Mouse (Mus musculus) forebrain, embryonic 13.5 days (tissue): ENCODE data around the gene Mbtd1. TPM values are rescaled to one million over a fixed set of nuclear protein-coding genes. Genes with fewer than 3 reads are reported as not detected.

Experiments used
- ATAC-seq: fragments of 200-750 bp; cut with Nextera tagmentation; 2 replicates; pipeline ENCODE4 v1.8.0; 2017
- H3K27ac ChIP-seq: fragments of 300-500 bp; sonication (generic); 2 replicates; pipeline ENCODE4 v1.5.1; 2015; ENCODE audit warnings: inconsistent platforms, mild to moderate bottlenecking, moderate library complexity
- H3K27me3 ChIP-seq: fragments of 300-500 bp; sonication (generic); 2 replicates; pipeline ENCODE4 v1.6.1; 2015; ENCODE audit warnings: mild to moderate bottlenecking, inconsistent platforms
- H3K36me3 ChIP-seq: fragments of 300-500 bp; sonication (generic); 2 replicates; pipeline ENCODE4 v1.6.1; 2015; ENCODE audit warnings: mild to moderate bottlenecking, inconsistent platforms; ENCODE audit not compliant: poor library complexity, severe bottlenecking
- H3K4me1 ChIP-seq: fragments of 300-500 bp; sonication (generic); 2 replicates; pipeline ENCODE4 v1.6.1; 2015; ENCODE audit warnings: inconsistent platforms
- H3K4me2 ChIP-seq: fragments of 300-500 bp; sonication (generic); 2 replicates; pipeline ENCODE4 v1.6.1; 2015; ENCODE audit warnings: inconsistent platforms, mild to moderate bottlenecking, moderate library complexity
- H3K4me3 ChIP-seq: fragments of 300-500 bp; sonication (generic); 2 replicates; pipeline ENCODE4 v1.5.1; 2015; ENCODE audit warnings: mild to moderate bottlenecking, inconsistent platforms
- H3K9ac ChIP-seq: fragments of 300-500 bp; sonication (generic); 2 replicates; pipeline ENCODE4 v1.6.1; 2015; ENCODE audit warnings: mild to moderate bottlenecking, inconsistent platforms
- H3K9me3 ChIP-seq: fragments of 300-500 bp; sonication (generic); replicated peaks from 2 replicates; pipeline ENCODE4 v1.6.1; 2016; ENCODE audit warnings: inconsistent platforms
- WGBS: fragments of 180-500 bp; shearing (Covaris S2); methylation state at CpG from one replicate; pipeline ENCODE4 v1.1.7; 2015; 5-methylcytosine and 5-hydroxymethylcytosine counted together
- polyA plus RNA-seq: library from polyadenylated mRNA; unstranded; fragments of >200 nt; fragmentation: Nextera tagmentation; extraction: Ambion mirVana; gene quantifications from 2 replicates; pipeline ENCODE4 v1.2.1, GENCODE M21; 2015

The Mbtd1 gene
- polyA plus RNA-seq, 1 experiment from 2014 or later: 46.0 TPM

DNA sequence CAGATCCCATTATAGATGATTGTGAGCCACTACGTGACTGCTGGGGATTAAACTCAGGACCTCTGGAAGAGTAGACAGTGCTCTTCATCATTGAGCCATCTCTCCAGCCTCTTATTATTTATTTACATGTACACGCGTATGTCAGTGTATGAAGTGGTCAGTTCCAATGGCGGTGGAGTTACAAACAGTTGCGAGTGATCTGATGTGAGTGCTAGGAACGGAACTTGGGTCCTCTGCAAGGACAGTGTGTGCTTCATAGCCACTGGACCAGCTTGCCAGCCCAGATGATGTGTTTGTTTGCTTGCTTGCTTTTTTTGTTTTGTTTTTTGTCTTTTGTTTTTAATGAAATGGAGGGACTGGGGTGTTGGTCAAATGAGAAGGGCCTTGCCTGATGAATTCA lies 83.5 kb downstream of the Mbtd1 start:
- H3K9me3 ChIP-seq: no peaks in the 10 kb centered on the region
- ATAC-seq: no peak
- H3K4me1 ChIP-seq: peaks cover 19% of the 10 kb centered on the region
- peak overlapping the region; percentile 75; the same call in 1 of the 2 replicates for H3K27ac ChIP-seq
- H3K4me3 ChIP-seq: no peak overlapping the region; the same call in 1 of the 2 replicates
- no peaks in the 10 kb centered on the region for H3K27me3 ChIP-seq
- peak overlapping the region; percentile 82; the same call in 1 of the 2 replicates for H3K9ac ChIP-seq
- peak overlapping the region; percentile 86 for H3K4me2 ChIP-seq
- WGBS: 90% methylated on average over 6 of the region's 6 CpGs
- H3K36me3 ChIP-seq: peaks cover 18% of the 10 kb centered on the region

DNA sequence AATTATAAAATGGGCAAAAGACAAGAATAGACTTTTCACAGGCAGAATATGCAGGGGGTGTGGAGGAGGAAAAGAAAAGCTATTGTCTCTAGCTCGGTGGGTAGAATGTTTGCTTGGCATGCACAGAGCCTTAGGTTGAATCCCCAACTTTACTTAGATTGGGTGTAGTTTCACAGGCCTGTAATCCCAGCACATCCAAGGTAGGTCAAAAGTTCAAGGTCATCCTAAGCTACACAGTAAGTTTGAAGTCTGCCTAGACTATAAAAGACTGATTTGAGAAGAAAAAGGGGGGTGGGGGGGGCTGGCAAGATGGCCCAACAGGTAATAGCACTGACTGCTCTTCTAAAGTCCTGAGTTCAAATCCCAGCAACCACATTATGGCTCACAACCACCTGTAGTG lies 84.1 kb downstream of the Mbtd1 start:
- H3K27me3 ChIP-seq: no peaks in the 10 kb centered on the region
- H3K4me2 ChIP-seq: no peak overlapping the region
- no peaks in the 10 kb centered on the region for H3K9me3 ChIP-seq
- H3K4me3 ChIP-seq: no peak overlapping the region
- H3K36me3 ChIP-seq: peaks cover 12% of the 10 kb centered on the region
- peaks cover 19% of the 10 kb centered on the region for H3K4me1 ChIP-seq
- ATAC-seq: no peak
- 78% methylated on average over 1 of the region's 1 CpGs for WGBS
- H3K9ac ChIP-seq: no peak overlapping the region
- H3K27ac ChIP-seq: no peak overlapping the region

DNA sequence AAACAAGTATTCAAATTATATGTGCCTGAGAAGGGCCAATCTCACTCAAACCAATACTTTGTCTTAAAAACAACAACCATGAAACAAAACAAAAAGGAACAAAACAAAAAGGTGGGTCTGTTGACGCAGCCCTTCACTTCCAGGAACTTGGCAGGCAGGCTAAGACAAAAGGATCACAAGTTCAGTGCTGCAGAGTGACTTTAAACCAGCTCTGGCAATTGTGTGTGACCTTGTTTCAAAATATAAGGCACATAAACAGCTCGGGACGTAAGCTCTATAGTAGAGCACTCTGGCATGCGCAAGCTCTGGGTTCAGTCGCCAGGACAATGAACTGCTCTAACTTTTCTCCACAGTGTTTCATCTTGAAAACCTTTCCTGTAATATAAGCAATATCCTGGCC lies 87.3 kb downstream of the Mbtd1 start:
- WGBS: 80% methylated on average over 5 of the region's 5 CpGs

DNA sequence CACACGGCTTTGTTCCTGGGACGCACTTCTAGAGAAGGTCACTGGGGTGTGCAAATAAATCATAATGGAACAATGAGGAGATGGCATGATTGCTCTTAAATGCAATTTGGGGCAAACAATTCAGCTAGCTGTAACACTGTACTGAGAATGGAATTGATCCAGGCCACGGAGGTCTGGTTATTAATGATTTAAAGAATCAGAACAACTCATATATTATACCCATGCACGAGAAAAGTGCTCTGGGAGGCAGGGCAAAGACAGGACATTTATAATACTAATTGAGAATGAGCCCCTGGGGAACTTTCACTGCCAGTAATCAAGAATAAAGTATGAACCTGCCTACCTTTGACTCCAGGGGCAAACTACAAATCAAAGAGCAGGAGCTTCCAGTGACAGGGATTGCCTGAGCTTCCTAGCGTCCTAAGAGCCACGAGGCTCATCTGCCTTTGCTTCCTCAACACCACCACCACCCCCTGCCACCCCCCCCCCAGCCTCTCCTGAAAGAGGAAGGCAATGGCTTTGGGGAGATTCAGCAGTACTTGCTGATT lies 93.9 kb downstream of the Mbtd1 start:
- H3K4me1 ChIP-seq: no peaks in the 10 kb centered on the region
- no peak overlapping the region for H3K4me3 ChIP-seq
- no peak overlapping the region for H3K4me2 ChIP-seq
- no peak for ATAC-seq
- no peaks in the 10 kb centered on the region for H3K9me3 ChIP-seq
- no peaks in the 10 kb centered on the region for H3K27me3 ChIP-seq
- H3K27ac ChIP-seq: no peak overlapping the region
- 64% methylated on average over 6 of the region's 6 CpGs for WGBS
- H3K36me3 ChIP-seq: no peaks in the 10 kb centered on the region
- H3K9ac ChIP-seq: no peak overlapping the region

More for the DNA sequence above, 87.3 kb downstream of the Mbtd1 start:
- H3K4me2 ChIP-seq: no peak overlapping the region
- peaks cover 8% of the 10 kb centered on the region; the same call in 1 of the 2 replicates for H3K4me1 ChIP-seq
- no peak overlapping the region for H3K27ac ChIP-seq
- no peak for ATAC-seq
- H3K4me3 ChIP-seq: no peak overlapping the region
- H3K27me3 ChIP-seq: no peaks in the 10 kb centered on the region
- no peaks in the 10 kb centered on the region for H3K36me3 ChIP-seq
- H3K9ac ChIP-seq: no peak overlapping the region
- no peaks in the 10 kb centered on the region for H3K9me3 ChIP-seq

DNA sequence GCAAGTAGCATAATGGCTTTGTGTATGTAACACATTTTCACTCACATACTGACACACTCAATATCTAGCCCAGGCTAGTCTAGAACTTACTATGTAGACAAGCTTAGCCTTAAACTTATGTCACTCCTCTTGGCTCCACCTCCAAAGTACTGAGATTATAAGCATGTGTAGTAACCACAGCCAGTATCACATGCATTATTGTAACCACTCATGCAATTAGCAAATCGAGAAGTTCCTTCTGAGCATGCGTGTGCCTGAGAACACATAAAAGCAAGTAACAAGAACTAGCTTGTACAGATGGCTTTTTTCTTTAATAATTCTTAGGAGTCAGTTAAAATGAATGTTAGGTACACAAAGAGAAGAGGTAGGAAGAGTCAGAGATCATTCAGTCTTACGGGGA lies 99.0 kb downstream of the Mbtd1 start:
- Histone ChIP-seq H3K4me3 (no peak overlapping the region), H3K27me3 (no peaks in the 10 kb centered on the region), H3K4me2 (no peak overlapping the region), H3K9ac (no peak overlapping the region), H3K9me3 (no peaks in the 10 kb centered on the region), H3K36me3 (no peaks in the 10 kb centered on the region), H3K4me1 (no peaks in the 10 kb centered on the region), H3K27ac (no peak overlapping the region)
- WGBS: 91% methylated on average over 3 of the region's 3 CpGs
- no peak for ATAC-seq

DNA sequence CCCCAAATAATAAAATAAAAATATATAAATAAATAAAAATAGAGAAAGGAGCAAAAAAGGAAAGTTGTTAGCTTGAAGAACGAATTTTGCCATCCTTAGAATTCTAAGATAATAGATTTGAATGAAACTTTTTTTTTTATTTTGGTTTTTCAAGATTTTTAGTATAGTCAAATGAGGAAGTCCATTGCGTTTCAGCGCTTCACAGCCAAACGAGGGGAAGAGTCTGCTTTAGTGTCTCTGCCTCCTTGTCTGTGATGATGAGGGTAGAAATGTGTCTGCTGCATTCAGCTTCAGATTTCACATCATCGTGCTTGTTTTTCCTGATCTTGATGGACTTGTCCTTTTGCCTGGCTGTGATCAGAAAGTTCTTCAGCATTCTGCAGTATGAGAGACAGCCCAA lies 99.6 kb downstream of the Mbtd1 start:
- no peaks in the 10 kb centered on the region for H3K4me1 ChIP-seq
- H3K9ac ChIP-seq: no peak overlapping the region
- H3K4me2 ChIP-seq: no peak overlapping the region
- 91% methylated on average over 5 of the region's 5 CpGs for WGBS
- H3K27ac ChIP-seq: no peak overlapping the region
- H3K27me3 ChIP-seq: no peaks in the 10 kb centered on the region
- no peaks in the 10 kb centered on the region for H3K9me3 ChIP-seq
- no peaks in the 10 kb centered on the region for H3K36me3 ChIP-seq
- ATAC-seq: no peak
- no peak overlapping the region for H3K4me3 ChIP-seq

DNA sequence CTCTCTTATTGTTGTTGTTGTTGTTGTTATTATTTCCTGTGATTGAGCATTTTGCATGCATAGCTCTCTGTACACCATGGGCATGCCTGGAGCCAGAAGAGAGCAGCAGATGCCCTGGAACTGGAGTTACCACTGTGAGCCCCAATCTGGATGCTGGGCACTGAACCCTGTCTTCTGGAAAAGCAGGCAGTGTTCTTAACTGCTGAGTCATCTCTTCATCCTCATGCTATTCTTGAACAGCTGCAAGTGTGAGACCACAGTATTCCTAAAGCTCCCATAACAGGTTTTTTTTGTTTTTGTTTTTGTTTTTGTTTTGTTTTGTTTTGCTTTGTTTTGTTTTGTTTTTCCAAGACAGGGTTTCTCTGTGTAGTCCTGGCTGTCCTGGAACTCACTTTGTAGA lies 100.6 kb downstream of the Mbtd1 start:
- no peak overlapping the region for H3K9ac ChIP-seq
- no peaks in the 10 kb centered on the region for H3K36me3 ChIP-seq
- no peaks in the 10 kb centered on the region for H3K9me3 ChIP-seq
- H3K27ac ChIP-seq: no peak overlapping the region
- no peaks in the 10 kb centered on the region for H3K4me1 ChIP-seq
- H3K27me3 ChIP-seq: no peaks in the 10 kb centered on the region
- H3K4me2 ChIP-seq: no peak overlapping the region
- no peak for ATAC-seq
- H3K4me3 ChIP-seq: no peak overlapping the region

DNA sequence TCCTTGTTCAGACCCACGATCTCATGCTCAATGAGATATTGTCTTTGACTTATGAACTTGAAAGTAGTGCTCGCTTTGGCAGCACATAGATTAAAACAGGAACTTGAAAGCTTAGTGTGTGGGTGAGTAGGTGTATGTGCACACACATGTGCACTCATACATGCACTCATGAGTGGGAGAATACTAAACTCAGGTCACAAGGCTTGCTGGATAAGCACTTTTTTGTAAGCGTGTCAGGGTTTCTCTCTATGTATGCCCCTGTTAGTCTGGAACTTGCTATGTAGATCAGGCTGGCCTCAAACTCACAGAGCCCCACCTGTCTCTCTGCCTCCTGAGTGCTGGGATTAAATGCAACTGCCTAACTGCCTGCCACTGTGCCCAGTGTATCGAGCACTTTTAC lies 101.4 kb downstream of the Mbtd1 start:
- Histone ChIP-seq H3K4me2 (no peak overlapping the region), H3K4me1 (no peaks in the 10 kb centered on the region), H3K36me3 (no peaks in the 10 kb centered on the region), H3K4me3 (no peak overlapping the region), H3K27ac (no peak overlapping the region), H3K9ac (no peak overlapping the region), H3K27me3 (no peaks in the 10 kb centered on the region), H3K9me3 (no peaks in the 10 kb centered on the region)
- ATAC-seq: no peak
- WGBS: 88% methylated on average over 4 of the region's 4 CpGs

DNA sequence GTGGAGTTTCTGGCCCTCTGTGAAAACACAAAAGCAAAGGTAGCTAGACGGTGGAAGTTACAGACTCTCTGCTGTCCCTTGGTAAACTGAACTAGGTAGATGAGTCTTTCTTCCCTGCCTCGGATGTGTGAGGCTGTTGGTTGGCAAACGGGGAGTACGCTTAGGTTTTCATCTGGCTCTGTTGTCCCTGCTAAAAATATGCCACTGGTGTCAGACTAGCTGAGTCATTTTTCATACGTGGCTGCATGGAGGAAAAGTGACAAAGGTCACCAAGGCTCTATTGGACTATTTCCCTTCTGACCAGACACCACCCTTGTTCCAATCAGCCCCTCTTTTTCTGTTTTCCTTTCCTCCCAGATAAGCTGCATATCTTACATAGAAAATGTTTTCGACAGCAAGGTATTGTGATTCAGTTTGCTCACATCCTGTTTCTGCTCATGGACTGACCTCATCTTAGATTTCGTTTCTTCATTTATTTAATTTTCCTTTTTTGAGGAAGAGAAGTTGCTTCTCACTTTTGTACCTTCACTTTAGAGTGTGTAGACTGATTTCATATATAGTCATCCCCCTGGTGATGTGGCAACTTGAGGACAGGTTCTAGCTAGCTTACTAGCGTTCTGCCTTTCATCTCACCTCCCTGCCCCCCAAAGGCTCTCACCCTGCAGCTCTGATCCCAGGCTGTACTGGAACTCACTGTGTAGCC lies 102.1 kb downstream of the Mbtd1 start:
- no peaks in the 10 kb centered on the region for H3K4me1 ChIP-seq
- WGBS: 74% methylated on average over 8 of the region's 8 CpGs
- H3K4me3 ChIP-seq: no peak overlapping the region
- H3K36me3 ChIP-seq: no peaks in the 10 kb centered on the region
- no peak overlapping the region for H3K9ac ChIP-seq
- no peak overlapping the region for H3K4me2 ChIP-seq
- H3K27ac ChIP-seq: no peak overlapping the region
- no peaks in the 10 kb centered on the region for H3K9me3 ChIP-seq
- no peaks in the 10 kb centered on the region for H3K27me3 ChIP-seq
- no peak for ATAC-seq

DNA sequence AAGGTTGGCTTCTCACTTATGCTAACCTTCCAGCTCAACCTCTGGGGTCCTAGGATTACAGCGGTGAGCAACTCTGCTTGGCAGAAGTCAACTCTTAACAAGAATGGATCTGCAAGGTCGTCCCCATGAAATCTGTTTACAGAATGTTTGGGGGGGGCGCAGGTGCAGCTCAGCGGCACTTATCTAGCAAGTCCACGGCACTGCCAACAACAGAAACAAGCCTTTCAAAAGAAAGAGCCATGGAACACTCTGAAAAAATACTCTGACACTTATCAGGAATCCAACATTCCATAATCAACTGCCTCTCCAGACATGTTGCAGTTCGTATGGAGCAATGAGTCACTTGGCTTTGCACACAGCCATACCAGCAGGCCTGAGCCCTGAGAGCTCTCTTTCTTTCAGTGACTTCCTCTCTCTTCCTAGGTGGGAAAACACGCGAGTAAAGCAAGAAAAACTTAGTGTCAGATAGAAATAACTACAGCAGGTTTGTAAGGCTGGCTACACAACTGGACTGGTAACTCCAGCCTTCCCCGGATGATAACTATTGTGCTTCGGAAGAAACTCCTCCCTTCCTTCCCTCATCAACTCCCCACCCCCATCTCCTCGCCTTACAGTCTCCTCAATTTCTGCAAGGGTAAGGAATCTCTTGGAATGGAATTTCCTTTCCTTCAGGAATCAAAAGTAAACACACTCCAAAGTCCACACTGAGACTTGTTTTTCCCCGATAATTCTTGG lies 102.8 kb downstream of the Mbtd1 start:
- no peak overlapping the region for H3K9ac ChIP-seq
- no peaks in the 10 kb centered on the region for H3K27me3 ChIP-seq
- no peaks in the 10 kb centered on the region for H3K4me1 ChIP-seq
- H3K27ac ChIP-seq: no peak overlapping the region
- no peaks in the 10 kb centered on the region for H3K36me3 ChIP-seq
- no peak overlapping the region for H3K4me2 ChIP-seq
- H3K9me3 ChIP-seq: no peaks in the 10 kb centered on the region
- ATAC-seq: no peak
- WGBS: 71% methylated on average over 12 of the region's 12 CpGs
- H3K4me3 ChIP-seq: no peak overlapping the region

DNA sequence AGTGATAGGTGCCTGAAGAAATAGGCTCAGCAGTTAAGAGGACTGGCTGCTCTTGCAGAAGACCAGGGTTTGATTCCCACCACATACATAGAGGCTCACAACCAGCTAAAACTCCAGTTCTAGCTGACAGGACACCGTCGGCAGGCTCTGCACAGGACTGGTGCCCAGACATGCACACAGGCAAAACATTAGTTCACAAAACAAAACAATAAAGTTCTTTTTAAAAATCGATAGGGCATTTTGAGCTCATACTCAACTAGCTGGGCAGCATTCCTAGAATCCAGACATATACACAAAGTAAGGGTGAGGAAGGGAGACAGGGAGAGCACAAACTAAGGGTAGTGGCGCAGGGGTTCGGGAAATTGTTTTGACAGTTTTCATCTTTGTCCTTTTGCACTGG lies 108.9 kb downstream of the Mbtd1 start:
- H3K4me3 ChIP-seq: no peak overlapping the region
- H3K36me3 ChIP-seq: no peaks in the 10 kb centered on the region
- H3K4me1 ChIP-seq: peaks cover 36% of the 10 kb centered on the region
- no peak overlapping the region for H3K27ac ChIP-seq
- ATAC-seq: no peak
- H3K4me2 ChIP-seq: peak overlapping the region; percentile 99
- H3K27me3 ChIP-seq: no peaks in the 10 kb centered on the region
- no peaks in the 10 kb centered on the region for H3K9me3 ChIP-seq
- H3K9ac ChIP-seq: no peak overlapping the region; the same call in 1 of the 2 replicates
- WGBS: 71% methylated on average over 5 of the region's 5 CpGs

DNA sequence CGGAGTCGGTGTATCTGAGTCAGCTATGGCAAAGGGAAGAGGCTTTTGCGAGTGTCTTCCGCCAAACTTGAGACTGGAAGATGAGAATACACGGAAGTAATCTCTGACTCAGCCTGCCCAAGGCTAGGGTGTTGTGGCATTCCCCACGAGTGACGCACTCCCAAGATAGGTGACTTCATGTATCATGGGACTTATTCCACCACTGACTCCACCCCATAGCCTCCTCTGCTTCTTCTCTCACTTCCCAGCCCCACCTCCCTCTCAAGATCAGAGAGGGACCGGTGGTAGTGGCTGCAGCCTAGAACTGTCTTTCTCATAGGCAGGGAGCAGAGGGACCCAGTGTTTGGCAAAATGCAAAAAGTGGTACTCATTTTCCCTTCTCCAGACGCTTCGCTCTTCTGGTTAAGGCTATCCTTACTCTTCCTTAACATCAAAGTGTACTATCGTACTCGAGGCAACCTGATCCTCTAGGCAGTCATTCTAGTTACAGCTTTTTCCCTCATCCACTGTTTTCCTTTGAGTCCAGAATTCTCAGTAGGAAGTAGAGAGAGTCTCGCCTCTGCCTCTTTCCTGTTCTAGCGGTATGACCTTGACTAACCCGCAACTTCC lies 109.6 kb downstream of the Mbtd1 start:
- peak overlapping the region; percentile 93 for H3K27ac ChIP-seq
- peaks cover 38% of the 10 kb centered on the region for H3K4me1 ChIP-seq
- peak overlapping the region; percentile 99 for H3K4me2 ChIP-seq
- peak; percentile 29 for ATAC-seq
- WGBS: 14% methylated on average over 15 of the region's 15 CpGs
- H3K27me3 ChIP-seq: no peaks in the 10 kb centered on the region
- no peaks in the 10 kb centered on the region for H3K9me3 ChIP-seq
- H3K36me3 ChIP-seq: no peaks in the 10 kb centered on the region
- peak overlapping the region; percentile 83 for H3K9ac ChIP-seq
- peak overlapping the region; percentile 88 for H3K4me3 ChIP-seq
